Mouse (Mus musculus): ENCODE measurements around the gene Rpl10-ps3. TPM values are rescaled to one million over a fixed set of nuclear protein-coding genes. Genes with fewer than 3 reads are reported as not detected.

The Rpl10-ps3 gene
- total RNA-seq, 2 experiments from 2014 or later, result 420 to 495 TPM

- DNase-seq, result no peak
- intact Hi-C loops (cut with DNase I), result no loop called here
Observed at GRCm38 (mm10) chr9:50315650-50316049, 29.1 kb downstream of the Rpl10-ps3 start.

DNA sequence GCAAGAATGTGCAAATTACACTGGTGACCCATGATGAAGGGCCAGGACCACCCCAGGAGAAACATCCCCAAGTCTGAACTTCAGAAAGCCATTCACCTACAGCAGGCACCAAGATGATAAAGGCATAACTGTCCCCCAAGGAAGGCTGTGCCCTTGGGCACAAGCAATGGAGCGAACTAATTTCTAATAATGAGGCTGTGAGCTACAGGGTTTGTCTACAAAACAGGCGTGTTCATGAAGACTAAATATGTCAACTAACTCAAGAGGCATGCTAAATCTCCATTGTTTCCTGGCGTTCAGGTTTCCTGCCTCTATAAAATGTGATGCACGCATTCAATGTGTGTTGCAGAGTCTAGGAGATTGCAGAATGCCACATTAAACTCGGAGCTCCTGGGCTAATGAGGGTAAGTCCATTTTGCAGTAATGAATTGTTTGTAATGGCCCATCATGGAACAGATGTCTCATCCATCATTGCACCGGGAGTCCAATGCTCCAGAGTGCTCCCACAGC, 33.7 kb downstream of the Rpl10-ps3 start:
- intact Hi-C loops (cut with DNase I), result no loop called here
- no peak for DNase-seq

DNA sequence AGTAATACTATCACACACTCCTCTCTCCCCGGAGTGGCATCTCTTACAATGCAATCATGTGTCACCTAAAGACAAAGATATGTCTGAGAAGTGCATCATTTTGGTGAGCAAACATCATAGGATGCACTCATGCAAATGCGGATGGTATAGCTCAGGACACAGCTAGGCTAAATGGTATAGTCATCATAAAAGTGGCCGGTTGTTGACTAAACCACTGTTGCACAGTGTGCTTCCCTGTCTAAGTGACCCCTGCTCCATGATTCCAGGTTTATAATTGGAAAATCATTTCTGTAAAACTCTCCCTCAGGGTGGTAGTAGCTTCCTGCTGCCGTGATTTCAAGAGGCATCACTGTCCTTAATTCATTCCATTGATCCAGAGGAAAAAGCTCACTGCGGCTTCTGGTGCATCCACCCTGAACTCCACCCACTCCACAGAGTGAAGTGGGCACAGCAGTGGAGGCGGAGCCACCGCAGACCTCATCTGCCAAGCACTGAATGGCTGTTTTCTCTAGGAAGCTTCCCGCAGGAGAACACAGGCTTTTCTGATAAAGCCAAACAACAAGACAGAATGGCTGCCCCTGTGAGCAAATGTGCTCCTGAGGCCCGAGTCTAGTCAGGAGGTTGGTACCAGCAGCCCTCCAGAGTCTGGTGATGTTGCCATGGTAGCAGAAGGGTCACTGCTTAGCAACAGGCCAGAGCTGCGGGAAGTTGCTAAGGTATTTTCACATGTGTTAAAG, 38.9 kb downstream of the Rpl10-ps3 start:
- intact Hi-C loops (cut with DNase I), result no loop called here

DNA sequence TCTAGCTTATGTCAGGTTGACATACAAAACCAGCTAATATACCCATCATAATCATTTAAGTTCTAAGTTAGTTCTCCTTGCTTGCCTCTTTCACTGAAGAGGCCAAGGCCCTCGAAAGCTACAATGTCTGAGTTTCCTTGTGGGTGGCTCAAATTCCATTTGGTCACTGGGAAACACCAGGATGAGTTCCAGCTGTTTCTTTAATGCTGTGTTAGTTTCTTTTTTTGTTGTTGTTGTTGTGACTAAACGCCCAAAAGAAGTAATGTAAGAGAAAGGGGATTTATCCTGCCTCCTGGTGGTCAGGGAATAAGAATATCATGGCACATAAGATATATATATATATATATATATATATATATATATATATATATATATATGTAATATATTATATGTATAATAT, 39.7 kb downstream of the Rpl10-ps3 start:
- intact Hi-C loops (cut with DNase I), result no loop called here
- DNase-seq, result no peak

More for the DNA sequence above, 38.9 kb downstream of the Rpl10-ps3 start:
- no peak for DNase-seq

- no peak for DNase-seq
- intact Hi-C loops (cut with DNase I), result no loop called here
Observed at GRCm38 (mm10) chr9:50304004-50304403, 40.8 kb downstream of the Rpl10-ps3 start.

DNA sequence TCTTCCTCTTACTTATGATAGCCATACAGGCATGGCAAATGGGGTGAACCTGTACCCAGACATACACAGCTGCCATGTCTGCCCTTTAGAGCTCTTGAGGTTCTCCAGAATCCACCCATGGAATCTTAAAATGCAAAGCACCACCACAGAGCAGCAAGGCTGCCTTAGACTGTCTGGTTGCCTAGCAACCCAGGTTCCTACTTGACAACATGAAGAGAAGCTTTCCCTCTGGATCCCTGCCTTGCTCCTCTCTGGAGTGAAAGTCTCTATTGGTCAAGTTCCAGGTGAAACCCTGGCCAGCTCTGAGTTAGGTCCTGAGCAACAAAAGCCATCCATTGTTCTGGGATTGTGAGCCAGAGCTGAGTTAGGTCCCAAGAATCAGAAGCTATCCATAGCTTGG, 43.0 kb downstream of the Rpl10-ps3 start:
- intact Hi-C loops (cut with DNase I), result no loop called here
- no peak for DNase-seq

DNA sequence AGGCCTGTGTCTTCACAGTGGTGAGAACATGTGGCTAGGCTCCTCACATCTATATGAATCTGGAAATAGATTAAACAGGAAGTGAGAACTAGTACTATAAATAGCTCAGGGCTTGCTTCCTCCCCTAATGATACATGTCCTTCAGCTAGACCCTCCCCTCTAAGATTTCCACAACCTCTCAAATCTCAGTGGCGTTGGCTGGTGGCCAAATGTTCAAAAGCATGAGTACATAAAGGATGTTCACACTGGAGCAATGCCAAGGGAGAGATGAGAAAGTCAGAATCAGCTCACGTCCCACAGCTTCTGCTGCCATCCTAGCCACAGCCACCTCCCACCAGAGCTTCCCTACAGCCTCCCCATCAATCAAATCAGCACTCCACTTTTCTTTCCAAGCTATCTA, 46.4 kb downstream of the Rpl10-ps3 start:
- intact Hi-C loops (cut with DNase I), result no loop called here
- no peak for DNase-seq

Other genes with a start within 250 kb of the Rpl10-ps3 start
- gene Plet1, start 149.6 kb upstream of the Rpl10-ps3 start, total RNA-seq (2021), result 1 to 10 TPM in 1 of 2 experiments, under 1 TPM in 1; 0.95 to 1.7 TPM
- 10 to 100 TPM; 26.0 to 31.2 TPM for gene Pts, start 183.8 kb upstream of the Rpl10-ps3 start, total RNA-seq (2021)
- 1 to 10 TPM in 1 of 2 experiments, under 1 TPM in 1; 0.84 to 1.8 TPM for gene Il18, start 209.9 kb upstream of the Rpl10-ps3 start, total RNA-seq (2021)
- under 1 TPM; 0.42 to 0.49 TPM for gene Bco2, start 210.2 kb upstream of the Rpl10-ps3 start, total RNA-seq (2021)
- not detected for gene Tex12, start 216.4 kb upstream of the Rpl10-ps3 start, total RNA-seq (2021)

Data from heart, postnatal 36 days (tissue).